Mouse (Mus musculus): ENCODE measurements around the gene Dhdh. TPM values are rescaled to one million over a fixed set of nuclear protein-coding genes. Genes with fewer than 3 reads are reported as not detected.

Dhdh gene
- polyA plus RNA-seq, 1 experiment from 2014 or later, result 2.9 TPM

DNA sequence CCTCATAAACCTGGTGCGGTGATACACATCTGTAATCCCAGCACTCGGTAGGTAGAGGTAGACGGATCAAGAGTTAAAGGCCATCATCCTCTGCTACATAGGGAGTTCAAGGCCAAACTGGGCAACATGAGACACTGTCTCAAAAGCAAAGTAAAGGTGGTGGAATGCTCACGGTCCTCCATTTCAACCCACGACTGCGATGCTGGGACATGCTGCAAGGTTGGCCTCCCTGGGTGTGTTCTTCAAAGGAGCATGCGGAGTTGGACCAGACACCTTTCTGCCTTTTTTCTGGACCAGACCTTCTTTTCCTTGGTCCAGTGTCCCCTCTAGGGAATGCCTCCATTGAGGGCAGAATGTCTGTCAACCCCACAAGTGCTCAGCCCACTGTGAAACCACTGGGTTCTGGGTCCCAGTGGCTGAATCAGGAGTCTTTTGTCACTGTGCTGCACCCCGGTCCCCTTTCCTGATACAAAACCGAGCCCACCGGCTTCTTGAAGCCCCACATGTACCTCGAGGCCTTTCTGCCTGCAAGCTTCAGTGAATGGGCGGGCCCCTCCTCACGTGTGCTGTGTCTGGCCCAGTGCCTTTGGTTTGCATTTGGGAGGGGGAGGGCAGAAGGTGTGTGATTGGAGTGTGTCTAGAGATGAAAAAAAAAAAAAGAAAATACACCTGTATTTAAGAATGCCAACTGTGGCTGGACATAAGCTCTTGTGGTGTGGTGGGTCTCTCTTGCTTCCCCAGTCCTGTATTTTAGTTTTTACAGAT is 32.5 kb downstream of the Dhdh start:
- Histone ChIP-seq H3K27ac (ENCODE audit: low read depth, low read length) (no peak overlapping the region), H3K9me3 (ENCODE audit: control insufficient read depth, low read length) (no peaks in the 10 kb centered on the region), H3K27me3 (ENCODE audit: control insufficient read depth, insufficient read depth, low read length) (no peaks in the 10 kb centered on the region), H3K4me1 (ENCODE audit: control insufficient read depth, insufficient read depth, low read length) (peaks cover 22% of the 10 kb centered on the region), H3K9ac (ENCODE audit: low read length) (no peak overlapping the region), H3K4me2 (ENCODE audit: low read depth) (no peak overlapping the region), H3K4me3 (ENCODE audit: low read depth, low read length) (no peak overlapping the region), H3K36me3 (ENCODE audit: control insufficient read depth, insufficient read depth, low read length) (peaks cover 9% of the 10 kb centered on the region)
- ATAC-seq (ENCODE audit: insufficient read depth, low FRiP score, low TSS enrichment) (no peak), DNase-seq (ENCODE audit: low spot score) (no peak)
- WGBS, result 79% methylated on average over 13 of the region's 13 CpGs

DNA sequence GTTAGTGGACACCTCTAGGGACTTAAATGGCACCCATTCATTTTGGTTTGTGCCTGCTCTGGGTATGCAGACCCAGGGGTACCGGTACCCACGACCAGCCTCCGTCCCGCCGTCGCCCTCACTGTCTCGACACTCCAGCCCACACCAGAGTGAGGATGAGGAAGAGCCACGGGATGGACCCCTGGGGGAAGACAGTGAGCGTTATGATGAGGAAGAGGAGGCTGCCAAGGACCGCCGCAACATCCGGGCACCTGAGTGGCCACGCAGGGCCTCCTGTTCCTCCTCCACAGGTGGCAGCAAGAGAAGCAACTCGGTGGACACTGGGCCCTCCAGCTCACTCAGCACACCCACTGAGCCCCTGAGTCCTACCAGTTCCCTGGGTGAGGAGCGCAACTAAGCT is 33.6 kb downstream of the Dhdh start:
- DNase-seq (ENCODE audit: low spot score), result no peak
- 0 out of 2 replicates have a peak overlapping the region, but pooled peaks have one; percentile 14 for H3K27ac ChIP-seq (ENCODE audit: low read depth, low read length)
- no peak overlapping the region for H3K4me2 ChIP-seq (ENCODE audit: low read depth)
- H3K9ac ChIP-seq (ENCODE audit: low read length), result no peak overlapping the region
- H3K9me3 ChIP-seq (ENCODE audit: control insufficient read depth, low read length), result no peaks in the 10 kb centered on the region
- peaks cover 14% of the 10 kb centered on the region; the same call in 1 of the 2 replicates for H3K4me1 ChIP-seq (ENCODE audit: control insufficient read depth, insufficient read depth, low read length)
- H3K4me3 ChIP-seq (ENCODE audit: low read depth, low read length), result no peak overlapping the region
- no peaks in the 10 kb centered on the region for H3K27me3 ChIP-seq (ENCODE audit: control insufficient read depth, insufficient read depth, low read length)
- no peak for ATAC-seq (ENCODE audit: insufficient read depth, low FRiP score, low TSS enrichment)
- H3K36me3 ChIP-seq (ENCODE audit: control insufficient read depth, insufficient read depth, low read length), result peaks cover 9% of the 10 kb centered on the region
- WGBS, result 90% methylated on average over 15 of the region's 15 CpGs

DNA sequence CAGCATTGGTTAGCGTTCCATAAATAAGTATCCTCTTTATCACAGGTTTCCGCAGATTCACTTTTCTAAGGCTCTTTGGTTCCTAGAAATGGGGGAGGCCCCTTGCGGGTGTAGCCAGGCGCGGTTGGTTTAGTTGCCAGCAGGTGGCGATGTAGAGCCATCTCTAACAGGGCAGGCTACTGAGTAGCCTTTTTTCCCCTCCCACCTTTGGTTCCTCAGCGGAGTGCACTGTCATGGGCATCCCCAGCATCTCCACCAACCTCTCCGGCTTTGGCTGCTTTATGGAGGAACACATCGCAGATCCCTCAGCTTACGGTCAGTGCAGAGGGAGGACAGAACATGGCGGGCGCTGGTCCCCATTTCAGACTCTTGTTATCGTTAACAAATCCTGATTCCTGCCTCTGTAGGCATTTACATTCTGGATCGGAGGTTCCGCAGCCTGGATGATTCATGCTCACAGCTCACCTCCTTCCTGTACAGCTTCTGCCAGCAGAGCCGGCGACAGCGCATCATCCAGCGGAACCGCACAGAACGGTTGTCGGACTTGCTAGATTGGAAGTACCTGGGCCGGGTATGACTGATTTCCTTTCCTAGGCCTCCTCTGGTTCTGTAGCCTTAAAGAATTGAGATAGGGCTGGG is 37.1 kb downstream of the Dhdh start:
- Histone ChIP-seq H3K4me1 (ENCODE audit: control insufficient read depth, insufficient read depth, low read length) (no peaks in the 10 kb centered on the region), H3K27ac (ENCODE audit: low read depth, low read length) (no peak overlapping the region), H3K36me3 (ENCODE audit: control insufficient read depth, insufficient read depth, low read length) (peaks cover 2% of the 10 kb centered on the region; the same call in 1 of the 2 replicates), H3K4me3 (ENCODE audit: low read depth, low read length) (no peak overlapping the region), H3K9ac (ENCODE audit: low read length) (no peak overlapping the region), H3K9me3 (ENCODE audit: control insufficient read depth, low read length) (no peaks in the 10 kb centered on the region), H3K4me2 (ENCODE audit: low read depth) (no peak overlapping the region), H3K27me3 (ENCODE audit: control insufficient read depth, insufficient read depth, low read length) (no peaks in the 10 kb centered on the region)
- WGBS, result 54% methylated on average over 23 of the region's 23 CpGs
- DNase-seq (ENCODE audit: low spot score) (peak; percentile 83), ATAC-seq (ENCODE audit: insufficient read depth, low FRiP score, low TSS enrichment) (peak; percentile 55; the same call in 1 of the 2 replicates)

DNA sequence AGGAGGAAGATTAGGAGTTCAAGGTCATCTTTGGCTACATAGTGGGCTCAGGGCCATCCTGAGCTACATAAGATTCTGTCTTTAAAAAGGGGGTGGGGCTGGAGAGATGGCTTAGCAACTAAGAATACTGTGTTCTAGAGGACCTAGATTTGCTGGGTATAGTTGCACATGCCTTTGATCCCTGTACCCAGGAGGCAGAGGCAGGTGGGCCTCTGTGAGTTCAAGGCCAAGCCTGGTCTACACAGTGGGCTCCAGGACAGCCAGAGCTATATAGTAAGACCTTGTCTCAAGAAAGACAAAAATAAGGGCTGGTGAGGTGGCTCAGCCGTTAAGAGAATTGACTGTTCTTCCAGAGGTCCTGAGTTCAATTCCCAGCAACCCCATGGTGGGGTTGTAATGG is 38.6 kb downstream of the Dhdh start:
- Histone ChIP-seq H3K36me3 (ENCODE audit: control insufficient read depth, insufficient read depth, low read length) (peaks cover 2% of the 10 kb centered on the region; the same call in 1 of the 2 replicates), H3K27ac (ENCODE audit: low read depth, low read length) (no peak overlapping the region), H3K9me3 (ENCODE audit: control insufficient read depth, low read length) (no peaks in the 10 kb centered on the region), H3K9ac (ENCODE audit: low read length) (no peak overlapping the region), H3K4me3 (ENCODE audit: low read depth, low read length) (no peak overlapping the region), H3K4me1 (ENCODE audit: control insufficient read depth, insufficient read depth, low read length) (no peaks in the 10 kb centered on the region), H3K27me3 (ENCODE audit: control insufficient read depth, insufficient read depth, low read length) (no peaks in the 10 kb centered on the region), H3K4me2 (ENCODE audit: low read depth) (no peak overlapping the region)
- no peak for ATAC-seq (ENCODE audit: insufficient read depth, low FRiP score, low TSS enrichment)
- no peak for DNase-seq (ENCODE audit: low spot score)
- 91% methylated on average over 1 of the region's 1 CpGs for WGBS

DNA sequence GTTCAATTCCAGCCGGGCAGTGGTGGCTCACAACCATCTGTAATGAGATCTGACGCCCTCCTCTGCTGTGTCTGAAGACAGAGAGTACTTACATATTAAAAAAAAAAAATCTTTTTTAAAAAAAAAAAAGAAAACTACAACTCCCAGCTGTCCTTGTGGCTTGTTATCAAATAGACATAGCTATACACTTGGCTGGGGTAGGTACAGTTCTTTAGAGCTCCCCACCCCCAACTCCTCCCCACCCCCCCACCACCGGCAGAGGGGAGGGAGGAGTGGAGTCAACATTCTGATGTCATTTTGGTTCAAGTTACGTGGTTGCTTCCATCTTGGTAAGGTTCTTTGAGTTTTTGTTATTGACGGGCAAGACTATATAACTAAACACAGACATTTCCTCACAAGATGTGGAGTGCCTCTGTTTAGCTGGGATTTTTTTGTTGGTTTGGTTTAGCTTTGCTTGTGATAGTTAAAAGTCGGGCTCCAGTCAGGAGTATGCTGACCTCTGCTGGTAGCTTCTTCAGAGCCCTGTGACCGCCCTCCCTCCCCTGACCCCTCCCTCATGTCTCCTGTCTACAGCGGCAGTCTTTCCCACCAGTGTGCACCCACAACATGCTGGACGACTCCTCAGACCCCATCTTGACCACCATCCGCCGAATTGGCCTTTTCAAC is 41.1 kb downstream of the Dhdh start:
- 35% methylated on average over 11 of the region's 11 CpGs for WGBS
- DNase-seq (ENCODE audit: low spot score), result no peak
- Histone ChIP-seq H3K27ac (ENCODE audit: low read depth, low read length) (no peak overlapping the region), H3K4me3 (ENCODE audit: low read depth, low read length) (no peak overlapping the region), H3K4me1 (ENCODE audit: control insufficient read depth, insufficient read depth, low read length) (no peaks in the 10 kb centered on the region), H3K9me3 (ENCODE audit: control insufficient read depth, low read length) (no peaks in the 10 kb centered on the region), H3K27me3 (ENCODE audit: control insufficient read depth, insufficient read depth, low read length) (no peaks in the 10 kb centered on the region), H3K4me2 (ENCODE audit: low read depth) (no peak overlapping the region), H3K9ac (ENCODE audit: low read length) (no peak overlapping the region), H3K36me3 (ENCODE audit: control insufficient read depth, insufficient read depth, low read length) (peaks cover 2% of the 10 kb centered on the region; the same call in 1 of the 2 replicates)
- ATAC-seq (ENCODE audit: insufficient read depth, low FRiP score, low TSS enrichment), result no peak

DNA sequence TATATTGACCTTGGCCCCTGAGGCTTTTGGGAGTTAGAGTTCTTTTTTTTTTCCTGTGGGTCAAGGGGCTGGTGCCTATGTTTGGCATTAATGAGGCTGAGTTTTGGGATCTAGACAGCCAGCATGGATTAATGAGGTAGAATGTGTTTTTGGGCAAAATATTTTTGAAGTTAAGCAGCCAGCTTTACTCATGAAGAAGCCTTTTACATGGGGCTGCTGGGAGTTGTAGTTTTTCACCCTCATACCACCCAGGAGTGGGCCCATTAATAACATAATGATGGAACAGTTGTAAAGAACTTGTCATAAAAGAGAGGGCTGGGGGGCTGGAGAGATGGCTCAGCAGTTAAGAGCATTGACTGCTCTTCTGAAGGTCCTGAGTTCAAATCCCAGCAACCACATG is 42.0 kb downstream of the Dhdh start:
- DNase-seq (ENCODE audit: low spot score), result no peak
- Histone ChIP-seq H3K27ac (ENCODE audit: low read depth, low read length) (no peak overlapping the region), H3K4me2 (ENCODE audit: low read depth) (no peak overlapping the region), H3K36me3 (ENCODE audit: control insufficient read depth, insufficient read depth, low read length) (peaks cover 2% of the 10 kb centered on the region; the same call in 1 of the 2 replicates), H3K4me3 (ENCODE audit: low read depth, low read length) (no peak overlapping the region), H3K4me1 (ENCODE audit: control insufficient read depth, insufficient read depth, low read length) (no peaks in the 10 kb centered on the region), H3K27me3 (ENCODE audit: control insufficient read depth, insufficient read depth, low read length) (no peaks in the 10 kb centered on the region), H3K9ac (ENCODE audit: low read length) (no peak overlapping the region), H3K9me3 (ENCODE audit: control insufficient read depth, low read length) (no peaks in the 10 kb centered on the region)
- ATAC-seq (ENCODE audit: insufficient read depth, low FRiP score, low TSS enrichment), result no peak

DNA sequence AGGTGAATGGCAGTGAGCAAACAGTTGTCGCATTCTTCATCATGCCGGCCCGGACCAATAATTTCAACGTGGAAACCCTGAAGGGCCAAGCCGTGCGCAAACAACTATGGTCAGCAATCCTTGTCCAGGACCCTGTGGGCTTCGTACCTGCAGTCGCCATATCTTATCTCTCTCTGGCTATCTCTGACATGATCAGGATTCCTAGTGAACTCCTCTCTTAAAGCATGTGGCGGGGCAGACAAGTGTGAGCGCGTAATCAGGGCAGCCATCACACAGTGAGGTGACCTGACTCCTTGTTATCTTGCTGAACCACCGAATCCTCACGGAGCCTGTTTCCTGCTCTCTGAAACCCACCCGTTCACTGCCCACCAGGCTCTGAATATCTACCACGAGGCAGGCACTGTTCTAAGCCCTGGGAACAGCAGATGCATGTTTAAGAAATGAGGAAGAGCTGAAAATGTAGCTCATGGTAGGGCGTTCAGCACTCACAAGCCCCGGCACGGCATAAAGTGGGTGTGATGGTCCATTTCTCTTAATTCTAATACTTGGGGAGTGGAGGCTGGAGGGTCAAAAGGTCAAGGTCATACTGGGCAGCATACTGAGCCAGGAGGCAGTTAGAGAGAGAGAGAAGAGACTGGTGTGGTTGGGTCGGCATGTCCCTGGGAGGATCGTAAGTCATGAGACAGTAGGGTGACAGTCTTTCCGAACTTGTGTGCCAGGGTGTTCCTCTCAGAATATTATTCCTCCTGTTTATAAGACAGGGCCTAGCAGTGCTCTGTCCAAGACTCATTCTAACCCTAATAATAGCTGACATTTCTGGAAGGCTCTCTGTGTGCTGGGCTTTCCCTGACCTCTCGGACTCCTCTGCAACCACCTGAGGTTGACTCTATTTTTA is 44.8 kb downstream of the Dhdh start:
- H3K27me3 ChIP-seq (ENCODE audit: control insufficient read depth, insufficient read depth, low read length), result no peaks in the 10 kb centered on the region
- peaks cover 2% of the 10 kb centered on the region; the same call in 1 of the 2 replicates for H3K36me3 ChIP-seq (ENCODE audit: control insufficient read depth, insufficient read depth, low read length)
- H3K9me3 ChIP-seq (ENCODE audit: control insufficient read depth, low read length), result no peaks in the 10 kb centered on the region
- no peaks in the 10 kb centered on the region for H3K4me1 ChIP-seq (ENCODE audit: control insufficient read depth, insufficient read depth, low read length)
- ATAC-seq (ENCODE audit: insufficient read depth, low FRiP score, low TSS enrichment), result no peak
- H3K4me3 ChIP-seq (ENCODE audit: low read depth, low read length), result no peak overlapping the region
- no peak overlapping the region for H3K9ac ChIP-seq (ENCODE audit: low read length)
- no peak overlapping the region for H3K27ac ChIP-seq (ENCODE audit: low read depth, low read length)
- no peak overlapping the region for H3K4me2 ChIP-seq (ENCODE audit: low read depth)
- WGBS, result 90% methylated on average over 22 of the region's 22 CpGs
- no peak for DNase-seq (ENCODE audit: low spot score)

DNA sequence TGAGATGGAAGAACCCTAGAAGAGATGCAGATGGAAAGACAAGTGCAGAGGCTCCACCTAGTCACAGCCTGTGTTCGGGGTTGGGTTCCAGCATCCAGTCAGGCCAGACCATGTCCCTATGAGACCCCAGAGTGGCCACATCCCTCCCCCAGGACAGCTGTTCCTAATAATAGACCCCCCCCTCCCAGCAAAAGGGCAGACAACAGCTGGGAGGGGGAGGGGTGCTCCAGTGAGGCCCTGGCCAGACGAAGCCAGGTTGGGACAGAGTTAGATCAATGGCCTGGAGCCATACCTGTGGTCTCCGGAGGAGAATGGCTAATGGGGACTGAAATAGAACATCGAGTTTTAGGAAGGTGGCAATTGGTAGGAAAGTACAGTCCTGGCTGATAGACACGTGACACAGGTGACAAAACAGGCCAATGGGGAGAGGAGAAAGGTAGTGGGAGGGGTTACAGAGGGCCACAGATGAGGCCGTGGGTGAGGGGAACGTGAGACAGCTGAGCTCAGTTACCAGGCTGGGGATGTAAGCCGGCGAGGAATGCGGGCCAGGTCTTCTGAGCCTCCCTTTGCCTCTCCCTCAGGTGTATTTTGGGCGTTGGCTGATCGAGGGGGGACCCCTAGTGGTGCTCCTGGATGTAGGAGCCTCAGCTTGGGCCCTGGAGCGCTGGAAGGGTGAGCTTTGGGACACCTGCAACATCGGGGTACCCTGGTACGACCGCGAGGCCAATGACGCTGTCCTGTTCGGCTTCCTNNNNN is 50.9 kb downstream of the Dhdh start, which contains the start of gene Ruvbl2:
Gene Ruvbl2 (minus strand): TSS at position 576 of the 756 bp plus-strand sequence.
- Histone ChIP-seq H3K36me3 (ENCODE audit: control insufficient read depth, insufficient read depth, low read length) (no peaks in the 10 kb centered on the region), H3K27ac (ENCODE audit: low read depth, low read length) (no peak within 1 kb of the TSS), H3K9me3 (ENCODE audit: control insufficient read depth, low read length) (no peaks in the 10 kb centered on the region), H3K27me3 (ENCODE audit: control insufficient read depth, insufficient read depth, low read length) (no peaks in the 10 kb centered on the region), H3K9ac (ENCODE audit: low read length) (no peak within 1 kb of the TSS), H3K4me1 (ENCODE audit: control insufficient read depth, insufficient read depth, low read length) (peaks cover 18% of the 10 kb centered on the region; the same call in 1 of the 2 replicates), H3K4me2 (ENCODE audit: low read depth) (no peak within 1 kb of the TSS), H3K4me3 (ENCODE audit: low read depth, low read length) (no peak within 1 kb of the TSS)
- no peak for ATAC-seq (ENCODE audit: insufficient read depth, low FRiP score, low TSS enrichment)
- no peak for DNase-seq (ENCODE audit: low spot score)
- 27% methylated on average over 19 of the region's 19 CpGs for WGBS

Data from neural tube, embryonic 11.5 days (tissue).